Mouse (Mus musculus): ENCODE data around the gene Fbxo22. TPM values are rescaled to one million over a fixed set of nuclear protein-coding genes. Genes with fewer than 3 reads are reported as not detected.

Fbxo22 gene
- polyA plus RNA-seq, 1 experiment from 2014 or later = 73.6 TPM

DNA sequence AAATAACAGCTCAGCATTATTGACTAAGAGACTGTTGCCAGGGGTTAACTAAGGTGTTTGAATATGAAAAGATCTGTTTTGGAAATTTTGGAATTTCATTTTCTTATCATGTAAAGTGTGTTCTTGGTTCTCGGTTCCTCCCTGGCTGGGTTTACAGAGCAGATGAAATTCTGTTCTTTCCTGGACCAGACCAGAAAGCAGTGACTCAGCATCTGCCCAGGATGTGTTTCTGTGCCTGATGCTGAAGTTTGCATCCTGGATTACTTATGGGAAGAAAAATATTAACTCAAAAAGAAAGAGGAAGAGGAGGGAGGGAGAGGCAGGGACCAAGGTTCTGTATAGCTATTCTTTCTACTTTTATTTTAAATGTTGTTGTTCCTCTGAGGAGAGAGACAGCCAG lies 45.1 kb downstream of the Fbxo22 start:
- Histone ChIP-seq H3K4me3 (ENCODE audit: low read depth, low read length) (no peak overlapping the region), H3K4me2 (ENCODE audit: low read depth, severe bottlenecking) (no peak overlapping the region), H3K9ac (ENCODE audit: low read length) (no peak overlapping the region), H3K27me3 (ENCODE audit: control insufficient read depth, insufficient read depth, low read length) (no peaks in the 10 kb centered on the region), H3K27ac (replicated peaks; ENCODE audit: low read depth, low read length) (no peak overlapping the region), H3K9me3 (ENCODE audit: control insufficient read depth, low read length) (no peaks in the 10 kb centered on the region), H3K4me1 (ENCODE audit: control insufficient read depth, insufficient read depth, low read length) (no peaks in the 10 kb centered on the region), H3K36me3 (ENCODE audit: control insufficient read depth, insufficient read depth, low read length) (no peaks in the 10 kb centered on the region)
- no peak for DNase-seq (ENCODE audit: low spot score)
- ATAC-seq (ENCODE audit: insufficient number of reproducible peaks, low FRiP score, low TSS enrichment, low read depth) = no peak
- WGBS = 87% methylated on average over 1 of the region's 1 CpGs

DNA sequence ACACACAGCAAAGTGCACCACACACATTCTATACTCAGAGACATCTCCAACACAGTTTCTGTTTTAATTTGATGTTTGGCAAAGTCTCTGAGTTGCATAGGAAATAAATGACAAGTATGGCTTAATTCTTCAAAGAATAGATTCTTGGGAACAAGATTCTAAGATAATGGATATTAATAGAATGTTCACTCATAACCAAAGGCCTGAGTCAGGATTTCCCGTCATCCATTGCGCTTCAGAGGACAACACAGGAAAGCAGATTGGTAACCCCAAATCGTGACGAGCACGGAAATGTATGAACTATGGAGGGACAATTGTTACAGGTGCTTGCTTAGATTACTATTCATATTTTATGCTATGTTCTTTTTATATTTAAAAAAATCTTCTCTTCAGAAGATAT lies 46.3 kb downstream of the Fbxo22 start:
- H3K27me3 ChIP-seq (ENCODE audit: control insufficient read depth, insufficient read depth, low read length) = no peaks in the 10 kb centered on the region
- no peak for ATAC-seq (ENCODE audit: insufficient number of reproducible peaks, low FRiP score, low TSS enrichment, low read depth)
- H3K4me1 ChIP-seq (ENCODE audit: control insufficient read depth, insufficient read depth, low read length) = no peaks in the 10 kb centered on the region

DNA sequence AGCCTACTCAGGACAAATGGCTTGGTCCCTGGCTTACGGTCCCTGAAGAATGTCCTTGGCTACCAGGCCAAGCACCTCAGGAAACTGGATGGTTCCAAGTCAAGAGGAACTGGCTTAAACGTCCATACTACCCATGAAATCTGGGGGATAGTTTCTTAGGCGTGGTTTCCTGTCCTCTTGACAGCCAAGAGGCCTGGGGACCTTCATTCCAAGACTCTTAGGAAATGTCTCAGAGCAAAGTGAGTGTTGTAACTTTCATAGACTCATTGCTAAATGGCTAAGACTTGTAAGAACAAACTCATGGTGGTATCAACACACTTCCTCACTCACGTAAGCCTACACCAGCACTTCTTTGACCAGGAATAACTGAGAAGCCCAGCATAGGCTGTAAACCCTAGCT lies 46.9 kb downstream of the Fbxo22 start:
- Histone ChIP-seq H3K4me1 (ENCODE audit: control insufficient read depth, insufficient read depth, low read length) (no peaks in the 10 kb centered on the region), H3K9ac (ENCODE audit: low read length) (no peak overlapping the region), H3K4me2 (ENCODE audit: low read depth, severe bottlenecking) (no peak overlapping the region), H3K9me3 (ENCODE audit: control insufficient read depth, low read length) (no peaks in the 10 kb centered on the region), H3K27me3 (ENCODE audit: control insufficient read depth, insufficient read depth, low read length) (no peaks in the 10 kb centered on the region), H3K27ac (replicated peaks; ENCODE audit: low read depth, low read length) (no peak overlapping the region), H3K36me3 (ENCODE audit: control insufficient read depth, insufficient read depth, low read length) (no peaks in the 10 kb centered on the region), H3K4me3 (ENCODE audit: low read depth, low read length) (no peak overlapping the region)
- no peak for DNase-seq (ENCODE audit: low spot score)
- ATAC-seq (ENCODE audit: insufficient number of reproducible peaks, low FRiP score, low TSS enrichment, low read depth) = no peak
- 61% methylated on average over 4 of the region's 4 CpGs for WGBS

More for the DNA sequence above, 46.3 kb downstream of the Fbxo22 start:
- 93% methylated on average over 5 of the region's 5 CpGs for WGBS
- Histone ChIP-seq H3K9ac (ENCODE audit: low read length) (no peak overlapping the region), H3K4me3 (ENCODE audit: low read depth, low read length) (no peak overlapping the region), H3K27ac (replicated peaks; ENCODE audit: low read depth, low read length) (no peak overlapping the region), H3K36me3 (ENCODE audit: control insufficient read depth, insufficient read depth, low read length) (no peaks in the 10 kb centered on the region), H3K4me2 (ENCODE audit: low read depth, severe bottlenecking) (no peak overlapping the region), H3K9me3 (ENCODE audit: control insufficient read depth, low read length) (no peaks in the 10 kb centered on the region)
- no peak for DNase-seq (ENCODE audit: low spot score)

DNA sequence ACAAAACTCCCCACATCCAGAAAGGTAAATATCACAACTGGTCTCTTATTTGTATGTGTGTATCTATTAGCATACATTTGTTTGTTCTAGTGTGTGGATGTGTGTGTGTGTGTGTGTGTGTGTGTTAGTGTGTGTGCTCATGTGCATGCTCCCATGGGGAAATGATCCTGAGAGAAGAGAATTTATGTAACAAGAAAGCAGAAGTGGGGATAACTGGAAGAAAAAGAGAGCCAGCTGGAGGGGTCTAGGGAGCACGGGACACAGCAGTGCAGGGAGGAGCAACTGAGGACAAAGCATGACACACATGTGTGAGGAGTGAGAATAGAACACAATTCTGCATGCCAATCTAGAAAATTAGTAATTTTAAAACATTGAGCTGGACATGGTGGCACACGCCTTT lies 48.4 kb downstream of the Fbxo22 start:
- 88% methylated on average over 2 of the region's 2 CpGs for WGBS
- ATAC-seq (ENCODE audit: insufficient number of reproducible peaks, low FRiP score, low TSS enrichment, low read depth) (no peak), DNase-seq (ENCODE audit: low spot score) (no peak)

DNA sequence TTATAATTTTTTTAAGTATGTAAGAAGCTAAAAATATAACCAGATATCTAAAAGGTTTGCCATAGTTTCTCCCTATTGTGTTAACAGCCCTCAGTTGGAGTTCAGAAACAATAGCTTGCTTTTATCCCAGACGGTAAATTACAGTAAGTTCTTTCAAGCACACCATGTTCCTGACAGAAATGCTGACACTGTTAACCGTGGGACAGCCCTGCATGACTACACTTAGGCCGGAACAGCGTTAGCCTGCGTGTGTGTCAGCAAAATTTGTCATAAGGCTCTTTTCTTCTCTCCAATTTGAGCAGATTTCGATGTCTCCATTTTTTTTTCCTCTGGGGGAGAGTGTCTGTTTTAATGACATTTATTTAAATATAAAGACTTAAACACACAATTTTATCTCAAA lies 51.0 kb downstream of the Fbxo22 start:
- no peak overlapping the region for H3K4me3 ChIP-seq (ENCODE audit: low read depth, low read length)
- ATAC-seq (ENCODE audit: insufficient number of reproducible peaks, low FRiP score, low TSS enrichment, low read depth) = no peak
- no peaks in the 10 kb centered on the region for H3K27me3 ChIP-seq (ENCODE audit: control insufficient read depth, insufficient read depth, low read length)
- no peaks in the 10 kb centered on the region for H3K4me1 ChIP-seq (ENCODE audit: control insufficient read depth, insufficient read depth, low read length)
- no peak overlapping the region for H3K9ac ChIP-seq (ENCODE audit: low read length)
- no peak overlapping the region for H3K27ac ChIP-seq (replicated peaks; ENCODE audit: low read depth, low read length)
- no peak overlapping the region for H3K4me2 ChIP-seq (ENCODE audit: low read depth, severe bottlenecking)
- WGBS = 79% methylated on average over 6 of the region's 6 CpGs
- no peaks in the 10 kb centered on the region for H3K9me3 ChIP-seq (ENCODE audit: control insufficient read depth, low read length)
- DNase-seq (ENCODE audit: low spot score) = no peak
- H3K36me3 ChIP-seq (ENCODE audit: control insufficient read depth, insufficient read depth, low read length) = no peaks in the 10 kb centered on the region

More for the DNA sequence above, 48.4 kb downstream of the Fbxo22 start:
- Histone ChIP-seq H3K4me1 (ENCODE audit: control insufficient read depth, insufficient read depth, low read length) (no peaks in the 10 kb centered on the region), H3K9me3 (ENCODE audit: control insufficient read depth, low read length) (no peaks in the 10 kb centered on the region), H3K9ac (ENCODE audit: low read length) (no peak overlapping the region), H3K4me2 (ENCODE audit: low read depth, severe bottlenecking) (no peak overlapping the region), H3K4me3 (ENCODE audit: low read depth, low read length) (no peak overlapping the region), H3K27me3 (ENCODE audit: control insufficient read depth, insufficient read depth, low read length) (no peaks in the 10 kb centered on the region), H3K27ac (replicated peaks; ENCODE audit: low read depth, low read length) (no peak overlapping the region), H3K36me3 (ENCODE audit: control insufficient read depth, insufficient read depth, low read length) (no peaks in the 10 kb centered on the region)

DNA sequence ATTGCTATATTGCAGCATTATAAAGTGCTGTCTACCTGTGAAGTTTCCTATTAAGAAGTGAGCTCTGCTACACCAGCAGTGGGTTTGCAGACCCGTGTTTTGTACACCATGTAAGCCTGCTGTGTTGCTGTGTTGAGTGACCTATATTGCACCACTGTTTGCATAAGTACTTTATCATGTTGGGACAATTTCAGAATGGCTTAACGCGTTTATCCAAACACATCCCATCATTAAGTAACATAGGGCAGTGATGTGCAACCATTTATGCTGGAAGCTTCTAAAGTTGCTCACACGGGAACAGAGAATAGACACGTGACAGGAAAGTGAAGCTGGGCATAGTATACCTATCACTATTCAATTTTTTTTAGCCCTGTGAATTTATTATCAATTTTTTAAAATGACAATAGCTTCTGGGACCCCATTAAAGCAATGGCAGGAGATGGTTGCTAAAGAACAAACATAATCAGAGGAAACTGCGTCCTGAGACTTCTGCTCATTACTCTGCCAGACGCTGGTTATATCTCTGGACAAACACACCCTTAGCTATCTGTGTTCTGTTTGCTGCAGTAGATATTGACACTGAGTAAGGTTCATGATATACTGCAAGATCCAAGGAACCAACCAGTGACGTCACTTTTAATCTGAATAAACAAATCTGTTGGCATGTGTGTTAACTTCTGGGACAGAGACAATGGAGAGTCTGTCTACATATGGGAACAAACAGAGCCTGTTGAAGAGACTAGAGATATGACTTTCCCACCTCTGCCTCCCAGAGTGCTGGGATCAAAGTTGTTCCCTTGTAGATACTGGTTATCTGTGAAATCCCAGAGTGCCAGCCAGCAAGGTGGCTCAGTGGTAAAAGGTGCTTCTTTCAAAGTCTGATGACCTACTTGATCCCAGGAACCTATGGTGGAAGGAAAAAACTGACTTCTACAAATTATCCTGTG lies 55.9 kb downstream of the Fbxo22 start:
- no peaks in the 10 kb centered on the region for H3K36me3 ChIP-seq (ENCODE audit: control insufficient read depth, insufficient read depth, low read length)
- no peak overlapping the region for H3K27ac ChIP-seq (replicated peaks; ENCODE audit: low read depth, low read length)
- no peaks in the 10 kb centered on the region for H3K4me1 ChIP-seq (ENCODE audit: control insufficient read depth, insufficient read depth, low read length)
- H3K4me3 ChIP-seq (ENCODE audit: low read depth, low read length) = no peak overlapping the region
- no peak overlapping the region for H3K9ac ChIP-seq (ENCODE audit: low read length)
- 85% methylated on average over 8 of the region's 8 CpGs for WGBS
- DNase-seq (ENCODE audit: low spot score) (no peak), ATAC-seq (ENCODE audit: insufficient number of reproducible peaks, low FRiP score, low TSS enrichment, low read depth) (no peak)
- H3K9me3 ChIP-seq (ENCODE audit: control insufficient read depth, low read length) = no peaks in the 10 kb centered on the region
- H3K27me3 ChIP-seq (ENCODE audit: control insufficient read depth, insufficient read depth, low read length) = no peaks in the 10 kb centered on the region
- no peak overlapping the region for H3K4me2 ChIP-seq (ENCODE audit: low read depth, severe bottlenecking)

DNA sequence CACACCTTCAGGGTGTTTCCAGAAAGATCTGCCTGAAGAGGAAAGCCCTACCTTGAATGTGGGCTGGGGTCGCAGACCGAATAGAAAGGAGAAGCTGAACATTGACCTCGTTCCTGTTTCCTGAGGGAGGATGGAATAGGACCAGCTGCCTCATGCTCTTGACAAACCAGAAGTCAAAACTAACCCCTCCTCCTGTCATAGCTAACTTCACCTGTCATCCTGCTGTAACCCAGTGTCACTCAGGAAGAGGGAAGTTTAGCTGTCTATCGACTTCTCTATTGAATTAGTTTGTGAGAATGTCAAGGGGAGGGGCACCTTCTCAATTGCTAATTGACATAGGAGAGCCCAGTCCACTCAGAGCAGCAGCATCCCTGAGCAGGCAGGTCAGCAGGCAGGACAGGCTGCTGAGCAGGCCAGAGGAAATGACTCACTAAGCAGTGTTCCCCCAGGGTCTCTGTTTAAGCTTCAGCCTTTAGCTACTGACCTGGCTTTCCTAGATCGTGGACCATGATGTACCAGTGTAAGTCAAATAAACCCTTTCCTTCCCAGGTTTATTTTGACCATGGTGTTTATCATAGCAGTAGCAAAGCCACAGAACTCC lies 63.3 kb downstream of the Fbxo22 start:
- no peak for ATAC-seq (ENCODE audit: insufficient number of reproducible peaks, low FRiP score, low TSS enrichment, low read depth)
- no peak for DNase-seq (ENCODE audit: low spot score)
- no peak overlapping the region for H3K4me3 ChIP-seq (ENCODE audit: low read depth, low read length)
- no peaks in the 10 kb centered on the region for H3K36me3 ChIP-seq (ENCODE audit: control insufficient read depth, insufficient read depth, low read length)
- H3K9me3 ChIP-seq (ENCODE audit: control insufficient read depth, low read length) = no peaks in the 10 kb centered on the region
- no peak overlapping the region for H3K9ac ChIP-seq (ENCODE audit: low read length)
- no peaks in the 10 kb centered on the region for H3K27me3 ChIP-seq (ENCODE audit: control insufficient read depth, insufficient read depth, low read length)
- H3K27ac ChIP-seq (replicated peaks; ENCODE audit: low read depth, low read length) = no peak overlapping the region
- WGBS = 64% methylated on average over 5 of the region's 5 CpGs
- H3K4me2 ChIP-seq (ENCODE audit: low read depth, severe bottlenecking) = no peak overlapping the region
- no peaks in the 10 kb centered on the region for H3K4me1 ChIP-seq (ENCODE audit: control insufficient read depth, insufficient read depth, low read length)

DNA sequence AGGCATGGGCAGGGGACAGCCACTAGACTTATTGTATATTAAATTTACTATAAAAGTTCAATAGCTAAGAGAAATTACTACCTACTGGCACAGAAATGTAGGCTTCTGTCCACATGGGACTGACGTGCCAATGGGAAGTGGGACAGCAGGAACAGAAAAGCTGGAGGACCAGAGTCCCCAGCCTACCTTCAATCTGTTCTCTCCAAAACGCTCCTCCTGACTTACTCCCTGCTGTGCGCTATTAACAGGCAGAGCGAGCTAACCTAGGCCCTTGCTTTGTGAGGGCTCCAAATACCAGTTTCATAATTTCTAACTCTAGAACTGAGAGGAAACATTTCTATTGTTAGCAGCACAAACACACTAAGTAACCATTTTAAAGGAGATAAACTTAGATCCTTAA lies 65.2 kb downstream of the Fbxo22 start:
- Histone ChIP-seq H3K4me1 (ENCODE audit: control insufficient read depth, insufficient read depth, low read length) (no peaks in the 10 kb centered on the region), H3K27me3 (ENCODE audit: control insufficient read depth, insufficient read depth, low read length) (no peaks in the 10 kb centered on the region), H3K9me3 (ENCODE audit: control insufficient read depth, low read length) (no peaks in the 10 kb centered on the region), H3K4me2 (ENCODE audit: low read depth, severe bottlenecking) (no peak overlapping the region), H3K27ac (replicated peaks; ENCODE audit: low read depth, low read length) (no peak overlapping the region), H3K4me3 (ENCODE audit: low read depth, low read length) (no peak overlapping the region), H3K9ac (ENCODE audit: low read length) (no peak overlapping the region), H3K36me3 (ENCODE audit: control insufficient read depth, insufficient read depth, low read length) (no peaks in the 10 kb centered on the region)
- DNase-seq (ENCODE audit: low spot score) = no peak
- ATAC-seq (ENCODE audit: insufficient number of reproducible peaks, low FRiP score, low TSS enrichment, low read depth) = no peak
- WGBS = 48% methylated on average over 4 of the region's 4 CpGs
